Mouse (Mus musculus) heart, postnatal 4 days (tissue): ENCODE results near the gene Rcc2. TPM values are rescaled to one million over a fixed set of nuclear protein-coding genes. Genes with fewer than 3 reads are reported as not detected.
A peak's percentile ranks its signal among the peaks of the same experiment; 100 is the strongest.

Experiments used
- DNase-seq: peaks from one replicate; pipeline ENCODE4 v3.0.0; 2021
- total RNA-seq, 2 experiments: library from RNA; stranded (reverse); gene quantifications; 2 replicates each; pipeline ENCODE4 v1.2.3; 2021

Rcc2 gene
- total RNA-seq, 2 experiments from 2014 or later = 38.2 to 38.5 TPM

- no peak for DNase-seq
Measured at GRCm38 (mm10) chr4:140684881-140685303, 15.4 kb upstream of the Rcc2 start.

- DNase-seq = no peak
Measured at GRCm38 (mm10) chr4:140688044-140688825, 12.1 kb upstream of the Rcc2 start.

- DNase-seq = no peak
Measured at GRCm38 (mm10) chr4:140688826-140689425, 11.4 kb upstream of the Rcc2 start.

- DNase-seq = no peak
Measured at GRCm38 (mm10) chr4:140689873-140690655, 10.3 kb upstream of the Rcc2 start.

- no peak for DNase-seq
Measured at GRCm38 (mm10) chr4:140691481-140691880, 8.9 kb upstream of the Rcc2 start.

- no peak for DNase-seq
Measured at GRCm38 (mm10) chr4:140693513-140693912, 6.8 kb upstream of the Rcc2 start.

GRCm38 (mm10) chr4:140694551-140695060, 5.7 kb upstream of the Rcc2 start:
- no peak for DNase-seq

- DNase-seq = no peak
Measured at GRCm38 (mm10) chr4:140695146-140695545, 5.2 kb upstream of the Rcc2 start.

GRCm38 (mm10) chr4:140695675-140696585, 4.4 kb upstream of the Rcc2 start:
- DNase-seq = no peak

GRCm38 (mm10) chr4:140699441-140700127, 757 bp upstream of the Rcc2 start:
- peak; percentile 72 for DNase-seq

GRCm38 (mm10) chr4:140701049-140701715, 841 bp downstream of the Rcc2 start:
- DNase-seq = peak; percentile 87

- peak; percentile 45 for DNase-seq
Measured at GRCm38 (mm10) chr4:140701716-140702561, 1.6 kb downstream of the Rcc2 start.

GRCm38 (mm10) chr4:140702611-140703327, 2.4 kb downstream of the Rcc2 start:
- DNase-seq = peak; percentile 90

- DNase-seq = no peak
Measured at GRCm38 (mm10) chr4:140703636-140704035, 3.3 kb downstream of the Rcc2 start.

- no peak for DNase-seq
Measured at GRCm38 (mm10) chr4:140704166-140704565, 3.8 kb downstream of the Rcc2 start.

- no peak for DNase-seq
Measured at GRCm38 (mm10) chr4:140707615-140708014, 7.3 kb downstream of the Rcc2 start.

- no peak for DNase-seq
Measured at GRCm38 (mm10) chr4:140708297-140708927, 8.1 kb downstream of the Rcc2 start.

- no peak for DNase-seq
Measured at GRCm38 (mm10) chr4:140709111-140709510, 8.8 kb downstream of the Rcc2 start.
